Mouse (Mus musculus) lung, postnatal 0 days (tissue): ENCODE results near the gene Baiap2l2.

Experiments used
- CTCF ChIP-seq: IDR thresholded peaks from 2 replicates; pipeline ENCODE4 v1.5.1; 2016; ENCODE audit warnings: antibody characterized with exemption, mild to moderate bottlenecking
- EP300 ChIP-seq: IDR thresholded peaks from 2 replicates; pipeline ENCODE4 v1.6.1; 2016; ENCODE audit warnings: antibody characterized with exemption, mild to moderate bottlenecking, control low read depth

- no peak for TF ChIP-seq CTCF
- TF ChIP-seq EP300, result no peak
Observed at GRCm38 (mm10) chr15:79304832-79305231, 19.5 kb upstream of the Baiap2l2 start.
